Mouse (Mus musculus) E14TG2a.4 (cell line): Measurements from ENCODE around the gene Ergic1.
A peak's percentile ranks its signal among the peaks of the same experiment; 100 is the strongest.

Experiments
- H3K27me3 ChIP-seq: 2 replicates; pipeline ENCODE4 v1.6.1; 2014; ENCODE audit warnings: low read length, control low read depth; ENCODE audit not compliant: insufficient read depth
- H3K36me3 ChIP-seq: 2 replicates; pipeline ENCODE4 v1.6.1; 2014; ENCODE audit warnings: low read length, control low read depth; ENCODE audit not compliant: insufficient read depth
- H3K4me1 ChIP-seq: replicated peaks from 2 replicates; pipeline ENCODE4 v1.6.1; 2014; ENCODE audit warnings: low read depth, low read length, control low read depth
- H3K4me3 ChIP-seq: replicated peaks from 2 replicates; pipeline ENCODE4 v1.5.1; 2014; ENCODE audit warnings: mild to moderate bottlenecking, low read length
- H3K9me3 ChIP-seq: 2 replicates; pipeline ENCODE4 v1.6.1; 2014; ENCODE audit warnings: low read length, control low read depth
- CTCF ChIP-seq: conservative IDR thresholded peaks from 2 replicates; pipeline ENCODE4 v1.5.1; 2014; ENCODE audit warnings: low read length
- NANOG ChIP-seq: IDR thresholded peaks from 2 replicates; pipeline ENCODE4 v1.6.1; 2014; ENCODE audit warnings: borderline replicate concordance, low read length, mixed read lengths
- POU5F1 ChIP-seq: IDR thresholded peaks from 2 replicates; pipeline ENCODE4 v1.6.1; 2014; ENCODE audit warnings: low read length, borderline replicate concordance

Ergic1 gene

GRCm38 (mm10) chr17:26575786-26576690, 14.7 kb downstream of the Ergic1 start:
- no peak overlapping the region for H3K4me3 ChIP-seq
- H3K36me3 ChIP-seq: peaks cover 79% of the 10 kb centered on the region
- no peaks in the 10 kb centered on the region for H3K27me3 ChIP-seq
- TF ChIP-seq NANOG (no peak), POU5F1 (no peak), CTCF (no peak)
- H3K4me1 ChIP-seq: peaks cover 93% of the 10 kb centered on the region
- H3K9me3 ChIP-seq: no peaks in the 10 kb centered on the region

GRCm38 (mm10) chr17:26576833-26577232, 15.5 kb downstream of the Ergic1 start:
- Histone ChIP-seq H3K4me1 (peaks cover 94% of the 10 kb centered on the region), H3K9me3 (no peaks in the 10 kb centered on the region), H3K36me3 (peaks cover 74% of the 10 kb centered on the region), H3K27me3 (no peaks in the 10 kb centered on the region), H3K4me3 (no peak overlapping the region)
- no peak for TF ChIP-seq POU5F1
- TF ChIP-seq CTCF: no peak
- TF ChIP-seq NANOG: no peak

GRCm38 (mm10) chr17:26577309-26577708, 16.0 kb downstream of the Ergic1 start:
- H3K4me3 ChIP-seq: no peak overlapping the region
- H3K9me3 ChIP-seq: no peaks in the 10 kb centered on the region
- H3K27me3 ChIP-seq: no peaks in the 10 kb centered on the region
- peaks cover 74% of the 10 kb centered on the region for H3K36me3 ChIP-seq
- H3K4me1 ChIP-seq: peaks cover 94% of the 10 kb centered on the region
- no peak for TF ChIP-seq POU5F1
- TF ChIP-seq CTCF: no peak
- no peak for TF ChIP-seq NANOG

- no peaks in the 10 kb centered on the region for H3K27me3 ChIP-seq
- H3K4me3 ChIP-seq: 0 out of 2 replicates have a peak overlapping the region, but pooled peaks have one; percentile 17
- TF ChIP-seq POU5F1 (no peak), CTCF (no peak), NANOG (no peak)
- peaks cover 65% of the 10 kb centered on the region for H3K36me3 ChIP-seq
- H3K9me3 ChIP-seq: no peaks in the 10 kb centered on the region
- H3K4me1 ChIP-seq: peaks cover 94% of the 10 kb centered on the region
These were observed 16.9 kb downstream of the Ergic1 start for GRCm38 (mm10) chr17:26578162-26578561.

GRCm38 (mm10) chr17:26578771-26579170, 17.5 kb downstream of the Ergic1 start:
- no peaks in the 10 kb centered on the region for H3K27me3 ChIP-seq
- no peaks in the 10 kb centered on the region for H3K9me3 ChIP-seq
- H3K36me3 ChIP-seq: peaks cover 64% of the 10 kb centered on the region
- H3K4me3 ChIP-seq: no peak overlapping the region
- no peak for TF ChIP-seq CTCF
- TF ChIP-seq NANOG: no peak
- TF ChIP-seq POU5F1: no peak
- H3K4me1 ChIP-seq: peaks cover 97% of the 10 kb centered on the region

GRCm38 (mm10) chr17:26579396-26579795, 18.1 kb downstream of the Ergic1 start:
- H3K4me1 ChIP-seq: peaks cover 97% of the 10 kb centered on the region
- peaks cover 62% of the 10 kb centered on the region for H3K36me3 ChIP-seq
- H3K27me3 ChIP-seq: no peaks in the 10 kb centered on the region
- H3K9me3 ChIP-seq: no peaks in the 10 kb centered on the region
- no peak overlapping the region for H3K4me3 ChIP-seq
- TF ChIP-seq NANOG (no peak), POU5F1 (no peak), CTCF (no peak)

- H3K4me3 ChIP-seq: no peak overlapping the region
- H3K4me1 ChIP-seq: peaks cover 94% of the 10 kb centered on the region
- no peaks in the 10 kb centered on the region for H3K27me3 ChIP-seq
- no peaks in the 10 kb centered on the region for H3K9me3 ChIP-seq
- peaks cover 46% of the 10 kb centered on the region for H3K36me3 ChIP-seq
- TF ChIP-seq NANOG: peak; percentile 23; the same call in 1 of the 2 replicates
- no peak for TF ChIP-seq POU5F1
These were observed 19.6 kb downstream of the Ergic1 start for GRCm38 (mm10) chr17:26580873-26581401.

GRCm38 (mm10) chr17:26582297-26582696, 21.0 kb downstream of the Ergic1 start:
- Histone ChIP-seq H3K36me3 (peaks cover 33% of the 10 kb centered on the region), H3K4me3 (no peak overlapping the region), H3K4me1 (peaks cover 82% of the 10 kb centered on the region), H3K27me3 (no peaks in the 10 kb centered on the region), H3K9me3 (no peaks in the 10 kb centered on the region)
- TF ChIP-seq CTCF (no peak), POU5F1 (no peak), NANOG (no peak)
